Mouse (Mus musculus) gastrocnemius, postnatal 36 days (tissue): Measurements from ENCODE around the gene Gpi1. TPM values are rescaled to one million over a fixed set of nuclear protein-coding genes. Genes with fewer than 3 reads are reported as not detected.
A peak's percentile ranks its signal among the peaks of the same experiment; 100 is the strongest.
"Not testable (repeated sequence)": the region's sequence is repeated elsewhere in the genome, so short reads cannot be mapped to it uniquely, and the experiment has no call there.

Source experiments
- DNase-seq, 2 experiments: peaks; one replicate each; pipeline ENCODE4 v3.0.0; 2022
- intact Hi-C: fragments of 180-260 bp; cut with DNase I; formaldehyde crosslinking; loops from one replicate; pipeline ENCODE4 v1.15.1; 2025
- total RNA-seq, 2 experiments: library from RNA; stranded (reverse); gene quantifications; 2 replicates each; pipeline ENCODE4 v1.2.3; 2021

The Gpi1 gene
- total RNA-seq, 2 experiments from 2014 or later, result 1,148 to 1,175 TPM

GRCm38 (mm10) chr7:34233909-34234609, 3.9 kb upstream of the Gpi1 start:
- intact Hi-C loops, result no loop called here
- peak; percentile 96 to 97 for DNase-seq

- intact Hi-C loops, result no loop called here
- DNase-seq, result no peak
These were observed 2.9 kb upstream of the Gpi1 start for GRCm38 (mm10) chr7:34232785-34233725.

DNA sequence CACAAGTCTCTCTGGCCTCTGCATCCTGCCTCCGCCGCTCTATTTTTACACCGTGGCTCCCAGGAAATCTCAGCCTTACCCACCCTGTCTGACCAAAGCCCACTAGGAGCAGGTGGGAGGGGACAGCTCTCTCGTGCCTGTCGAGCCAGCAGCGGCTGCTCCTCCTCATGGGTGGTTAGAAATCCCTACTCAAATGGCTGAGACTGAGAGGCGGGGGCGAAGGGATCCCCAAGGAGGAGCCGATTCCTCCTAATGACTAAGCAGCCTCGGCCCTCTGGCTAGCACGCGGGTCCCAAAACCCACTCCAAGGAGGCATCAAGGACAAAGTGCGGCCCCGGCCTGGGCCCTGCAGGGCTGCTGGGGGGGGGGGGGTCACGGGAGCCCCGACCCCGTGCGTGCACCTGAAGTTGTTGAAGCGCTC, 435 bp downstream of the Gpi1 start:
- intact Hi-C loops, result no loop called here
- DNase-seq, result peak; percentile 44 to 58

DNA sequence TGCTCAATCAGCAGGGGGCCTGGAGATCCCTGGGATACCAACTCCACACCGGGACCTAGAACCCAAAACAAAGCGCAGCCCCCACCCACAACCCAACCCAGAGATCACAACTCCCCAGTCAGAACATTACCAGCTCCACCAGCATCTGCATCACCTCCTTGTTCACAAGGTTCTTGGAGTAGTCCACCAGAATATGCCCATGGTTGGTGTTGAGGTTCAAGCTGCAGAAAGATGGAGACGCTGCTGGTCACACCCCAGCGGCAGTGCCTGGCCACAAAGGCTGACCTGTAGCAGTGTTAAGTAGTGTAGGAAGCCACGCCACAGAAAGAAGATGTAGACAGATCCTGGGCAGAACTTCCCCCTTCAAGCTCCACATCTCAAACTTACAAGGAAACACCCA, 983 bp downstream of the Gpi1 start:
- intact Hi-C loops, result no loop called here
- no peak for DNase-seq

- intact Hi-C loops, result no loop called here
- no peak for DNase-seq
These were observed 1.5 kb downstream of the Gpi1 start for GRCm38 (mm10) chr7:34228641-34229040.

- intact Hi-C loops, result no loop called here
- DNase-seq, result no peak
These were observed 3.3 kb downstream of the Gpi1 start for GRCm38 (mm10) chr7:34226846-34227245.

DNA sequence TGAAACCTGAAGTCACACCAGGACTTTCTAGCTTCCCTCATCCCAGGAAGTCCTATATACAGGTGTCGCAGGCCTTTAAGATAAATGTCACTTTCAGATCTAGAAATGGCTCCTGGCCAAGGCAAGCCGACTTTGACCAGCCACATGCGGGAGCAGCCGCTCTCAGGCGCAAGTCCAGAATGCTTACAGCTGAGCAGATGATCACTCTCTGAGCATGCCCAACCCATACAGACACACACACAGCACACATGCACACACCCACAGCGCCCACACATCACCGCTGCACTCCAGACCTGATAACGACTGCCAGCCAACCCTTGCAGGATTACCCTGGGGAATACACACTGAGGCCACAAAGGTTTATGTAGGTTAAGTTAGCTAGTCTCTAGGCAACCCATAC, 4.0 kb downstream of the Gpi1 start:
- DNase-seq, result no peak

DNA sequence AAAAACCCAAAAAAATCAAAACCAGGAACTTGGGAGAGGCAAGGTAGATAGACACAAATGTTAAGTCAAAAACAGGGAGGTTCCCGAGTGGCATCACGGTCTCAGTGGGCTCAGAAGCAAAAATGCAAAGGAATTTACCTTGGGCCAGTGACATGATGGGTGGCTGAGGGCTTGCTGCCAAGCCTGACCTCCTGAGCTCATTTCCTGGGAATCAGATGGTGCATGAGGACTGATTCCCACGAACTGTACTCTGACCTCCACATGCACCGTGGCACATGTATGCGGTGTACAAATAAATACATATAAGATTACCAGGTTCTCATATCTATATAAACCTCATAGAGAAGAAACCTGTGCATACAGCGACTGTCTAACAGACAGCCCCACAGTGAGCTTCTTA, 5.8 kb downstream of the Gpi1 start:
- no peak for DNase-seq
- intact Hi-C loops, result no loop called here

More for the DNA sequence above, 4.0 kb downstream of the Gpi1 start:
- intact Hi-C loops, result no loop called here

- intact Hi-C loops, result no loop called here
These were observed 7.8 kb downstream of the Gpi1 start for GRCm38 (mm10) chr7:34222340-34222739.

GRCm38 (mm10) chr7:34221594-34222250, 8.4 kb downstream of the Gpi1 start:
- intact Hi-C loops, result no loop called here
- DNase-seq, result no peak

More at GRCm38 (mm10) chr7:34222340-34222739, 7.8 kb downstream of the Gpi1 start:
- DNase-seq, result no peak

DNA sequence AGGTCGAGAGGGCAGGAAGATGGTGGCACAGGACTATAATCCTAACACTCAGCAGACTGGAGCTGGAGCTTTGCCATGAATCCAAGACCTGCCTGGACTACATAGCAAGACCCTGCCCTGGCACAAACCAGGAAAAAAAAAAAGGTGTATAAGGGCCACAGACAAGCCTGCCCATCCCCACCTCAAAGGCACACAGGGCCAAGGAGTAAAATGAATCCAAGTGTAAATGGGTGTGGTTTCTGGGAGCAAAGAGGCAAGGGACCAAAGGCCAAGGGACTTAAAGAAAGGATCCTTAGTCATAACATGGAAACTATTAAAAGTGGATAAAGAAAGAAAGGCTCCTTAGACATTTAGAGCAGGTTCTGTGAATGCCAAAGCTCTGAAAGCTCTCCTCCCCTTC, 11.6 kb downstream of the Gpi1 start:
- intact Hi-C loops, result no loop called here

DNA sequence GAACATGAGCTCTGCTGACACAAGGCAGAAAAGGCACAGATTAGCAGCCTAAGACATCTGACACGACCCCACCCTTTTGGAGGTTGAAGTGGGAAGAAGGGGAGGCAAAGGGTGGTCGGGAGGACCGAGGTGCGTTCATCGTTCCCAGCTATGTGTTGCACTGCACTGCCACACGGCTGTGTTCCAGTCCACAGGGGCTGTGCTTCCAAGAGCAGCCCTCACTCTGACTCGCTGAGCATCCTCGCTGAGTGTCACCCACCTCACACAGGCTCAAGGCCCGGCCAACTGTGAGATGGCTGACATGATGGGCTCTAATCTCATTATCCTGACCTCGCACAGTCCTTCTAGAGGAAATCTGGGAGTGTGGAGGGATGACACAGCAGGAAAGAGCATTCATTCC, 13.7 kb downstream of the Gpi1 start:
- DNase-seq, result no peak
- intact Hi-C loops, result no loop called here

More for the DNA sequence above, 11.6 kb downstream of the Gpi1 start:
- no peak for DNase-seq

GRCm38 (mm10) chr7:34215481-34215880, 14.7 kb downstream of the Gpi1 start:
- peak in 1 of 2 experiments; percentile 67 for DNase-seq
- intact Hi-C loops, result no loop called here

DNA sequence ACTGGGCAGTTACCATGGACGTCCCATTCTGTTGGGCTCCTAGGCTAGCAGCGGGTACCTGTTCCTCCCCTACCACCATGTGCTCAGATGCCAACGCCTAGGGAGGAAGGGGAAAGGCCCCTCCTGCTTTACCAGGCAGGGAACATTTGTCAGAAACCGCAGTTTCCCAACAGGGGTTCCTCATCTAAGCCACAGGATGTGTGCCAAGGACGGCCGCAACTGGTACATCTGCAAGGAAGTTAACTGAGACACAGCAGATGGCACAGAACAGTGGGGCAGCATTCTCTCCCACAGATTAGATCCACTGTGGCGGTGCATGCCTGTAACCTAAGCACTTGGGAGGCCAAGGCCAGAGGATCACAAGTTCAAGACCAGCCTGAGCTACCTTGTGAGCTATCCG, 15.5 kb downstream of the Gpi1 start:
- intact Hi-C loops, result no loop called here
- no peak for DNase-seq

DNA sequence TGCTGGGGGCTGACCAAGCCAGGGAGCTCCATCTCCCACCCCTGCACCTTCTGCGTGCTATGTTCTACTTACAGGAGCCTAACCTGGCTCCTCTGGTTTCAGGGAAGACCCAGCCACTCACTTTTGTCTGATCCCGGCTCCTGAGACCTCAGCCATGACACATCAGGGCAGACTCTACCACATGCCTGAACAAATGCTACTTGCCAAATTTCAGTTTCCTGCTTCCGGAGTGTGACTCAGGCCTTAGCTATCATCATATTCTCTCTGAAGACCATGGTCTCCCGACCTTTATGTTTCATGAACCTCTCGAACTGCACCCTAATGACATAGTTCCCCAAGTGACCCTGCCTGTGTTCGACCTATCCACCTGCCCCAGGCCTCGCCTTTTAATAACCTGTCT, 16.9 kb downstream of the Gpi1 start:
- intact Hi-C loops, result no loop called here
- DNase-seq, result no peak

- intact Hi-C loops, result no loop called here
These were observed 21.9 kb downstream of the Gpi1 start for GRCm38 (mm10) chr7:34208027-34208745.

GRCm38 (mm10) chr7:34206331-34206730, 23.8 kb downstream of the Gpi1 start:
- intact Hi-C loops, result no loop called here

More at GRCm38 (mm10) chr7:34208027-34208745, 21.9 kb downstream of the Gpi1 start:
- no peak for DNase-seq

GRCm38 (mm10) chr7:34202147-34202546, 28.0 kb downstream of the Gpi1 start:
- intact Hi-C loops, DNase-seq: not testable (repeated sequence)

More at GRCm38 (mm10) chr7:34206331-34206730, 23.8 kb downstream of the Gpi1 start:
- DNase-seq, result no peak

DNA sequence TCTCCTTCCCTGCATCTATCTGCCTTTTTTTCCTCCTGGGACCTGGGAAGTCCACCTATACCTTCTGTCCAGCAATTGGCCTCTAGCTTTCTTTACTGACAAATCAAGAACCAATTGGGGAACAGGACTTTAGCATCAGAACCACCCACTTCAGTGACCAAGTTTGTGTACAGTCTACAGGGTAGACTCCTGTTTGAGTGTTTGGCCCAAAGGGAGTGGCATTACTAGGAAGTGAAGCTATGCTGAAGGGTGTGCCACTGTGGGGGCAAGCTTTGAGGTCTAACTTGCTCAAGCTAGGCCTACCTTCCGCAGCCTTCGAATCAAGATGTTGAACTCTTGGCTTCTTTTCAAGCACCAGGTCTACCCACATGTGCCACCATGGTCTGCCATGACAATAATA, 29.3 kb downstream of the Gpi1 start:
- intact Hi-C loops, result no loop called here
- no peak for DNase-seq

- DNase-seq, result no peak
- intact Hi-C loops, result no loop called here
These were observed 31.8 kb downstream of the Gpi1 start for GRCm38 (mm10) chr7:34198346-34198745.
